Mouse (Mus musculus) frontal cortex, postnatal 14 days (tissue): Measurements from ENCODE around the gene Ptk7.

Experiments used
- DNase-seq, 2 experiments: peaks; one replicate each; pipeline ENCODE4 v3.0.0; 2022; ENCODE audit warnings: low spot score in 2 of 2

Gene Ptk7

DNA sequence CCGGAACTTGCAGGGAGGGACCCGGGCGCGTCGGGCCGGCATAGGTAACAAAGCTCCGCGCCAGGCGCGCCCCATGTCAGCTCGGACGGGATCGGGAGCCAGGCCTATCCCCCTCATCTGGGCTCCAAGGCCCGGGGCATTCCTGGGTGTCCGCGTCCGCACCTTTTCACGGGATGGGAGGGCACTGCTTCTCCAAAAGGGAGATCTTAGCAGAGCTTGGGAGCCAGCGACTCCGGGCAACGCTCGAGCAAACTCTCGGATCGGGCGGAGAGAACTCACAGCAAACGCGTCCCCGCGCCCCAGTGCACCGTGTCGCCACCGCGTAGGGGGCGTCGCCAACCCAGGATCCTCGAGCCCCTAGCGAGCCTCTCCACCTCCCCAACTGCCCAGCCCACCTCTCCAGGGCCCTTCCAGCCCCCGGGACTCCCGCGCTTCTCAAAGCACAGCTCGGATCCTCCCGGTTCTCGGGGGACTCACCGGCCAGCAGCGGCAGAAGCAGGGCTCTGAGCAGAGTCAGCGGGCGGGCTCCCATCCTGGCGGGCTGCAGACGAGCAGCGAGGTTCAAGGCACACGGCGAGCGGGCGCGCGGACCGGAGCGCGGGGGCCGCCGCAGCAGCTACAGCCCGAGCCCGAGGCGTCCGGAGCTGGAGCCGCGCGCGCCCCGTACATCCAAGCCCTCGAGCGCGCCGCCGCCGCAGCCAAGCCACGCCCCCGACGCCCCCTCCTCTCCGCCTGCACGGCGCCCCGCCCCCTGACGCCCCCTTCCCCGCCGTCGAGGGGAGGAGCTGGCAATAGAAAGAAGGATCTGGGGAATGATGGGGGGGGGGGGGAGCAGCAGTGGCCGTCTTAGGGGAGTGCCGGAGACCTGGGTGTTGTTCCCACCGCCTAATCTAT, at the start of gene Ptk7:
TSS of gene Ptk7 (minus strand) at position 714 of the 894 bp plus-strand sequence.
- peak in 1 of 2 experiments; percentile 69 for DNase-seq

DNA sequence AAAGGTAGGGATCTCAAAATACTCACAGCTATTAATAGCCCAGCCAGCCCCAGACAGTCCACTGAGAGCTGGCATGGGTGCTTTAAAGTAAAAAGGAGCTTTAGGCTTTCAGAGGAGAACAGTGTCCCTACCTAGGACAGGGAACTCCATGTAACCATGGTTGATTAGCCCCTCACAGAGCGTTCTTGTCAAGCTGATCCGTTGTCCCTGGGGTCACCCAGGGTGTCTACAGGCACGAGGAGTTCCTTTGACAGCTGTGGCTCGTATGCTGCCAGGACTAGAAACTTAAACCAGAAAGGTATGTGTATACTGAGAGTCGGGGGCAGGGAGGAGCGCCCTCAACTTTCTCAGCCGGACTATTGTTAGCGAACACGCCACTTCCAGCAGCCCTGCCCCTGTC, 49.6 kb upstream of the Ptk7 start:
- DNase-seq, result no peak

DNA sequence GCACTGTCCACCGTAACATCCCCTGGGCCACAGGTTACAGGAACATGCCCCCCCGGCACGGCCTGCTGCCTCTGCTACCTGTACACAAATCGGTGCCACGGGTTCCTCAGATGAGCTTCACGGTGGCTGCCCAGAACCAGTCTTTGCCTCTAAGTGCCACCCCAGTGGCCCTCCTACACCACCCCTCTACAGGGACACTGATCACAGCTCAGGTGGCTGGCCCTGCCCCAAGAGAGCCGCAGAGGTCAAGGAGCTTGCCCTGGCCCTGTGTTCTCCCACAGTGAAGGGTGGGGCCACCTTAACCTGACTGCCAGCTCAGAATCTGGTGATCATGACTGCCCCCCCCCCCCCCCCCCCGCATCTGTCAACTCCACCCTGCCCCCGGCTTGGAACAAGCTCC, 49.1 kb upstream of the Ptk7 start, which contains the start of gene Mea1:
TSS of gene Mea1 (plus strand) at position 378 of the 400 bp plus-strand sequence.
- DNase-seq, result no peak

DNA sequence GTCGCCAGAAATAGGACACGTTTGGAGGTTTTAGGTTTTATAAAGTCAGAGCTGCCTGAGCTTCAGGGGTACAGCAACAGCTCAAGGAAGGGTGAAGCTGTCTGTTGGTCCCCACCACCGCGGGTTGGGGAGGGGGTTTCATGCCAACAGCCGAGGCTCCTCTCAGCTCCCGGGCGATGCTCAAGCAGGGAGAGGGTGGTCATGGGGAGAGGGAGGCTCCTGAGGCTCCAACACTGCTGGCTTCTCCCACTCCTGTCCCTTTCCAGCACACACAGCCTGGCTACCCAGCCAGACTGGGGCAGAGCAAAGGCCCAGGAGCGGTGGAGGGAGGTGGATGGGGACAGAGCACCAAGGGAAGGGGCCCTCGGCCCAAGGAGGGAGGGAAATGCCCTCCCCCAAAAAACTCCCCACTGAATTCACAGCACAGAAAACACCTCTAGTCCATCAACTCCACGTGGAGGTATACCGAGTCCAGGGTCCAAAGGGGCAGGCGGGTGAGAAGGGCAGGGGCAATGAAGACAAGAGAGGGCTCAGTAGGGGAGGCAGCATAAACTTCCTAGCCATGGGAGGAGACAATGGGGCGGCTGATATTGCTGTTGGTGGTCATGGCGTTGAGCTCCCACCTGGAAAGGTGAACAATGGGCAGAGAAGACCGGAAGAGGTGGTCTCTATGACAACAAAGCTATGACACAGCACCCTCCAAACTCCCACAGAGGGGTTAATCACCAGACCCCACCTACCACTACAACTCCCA, 45.4 kb upstream of the Ptk7 start:
- no peak for DNase-seq

DNA sequence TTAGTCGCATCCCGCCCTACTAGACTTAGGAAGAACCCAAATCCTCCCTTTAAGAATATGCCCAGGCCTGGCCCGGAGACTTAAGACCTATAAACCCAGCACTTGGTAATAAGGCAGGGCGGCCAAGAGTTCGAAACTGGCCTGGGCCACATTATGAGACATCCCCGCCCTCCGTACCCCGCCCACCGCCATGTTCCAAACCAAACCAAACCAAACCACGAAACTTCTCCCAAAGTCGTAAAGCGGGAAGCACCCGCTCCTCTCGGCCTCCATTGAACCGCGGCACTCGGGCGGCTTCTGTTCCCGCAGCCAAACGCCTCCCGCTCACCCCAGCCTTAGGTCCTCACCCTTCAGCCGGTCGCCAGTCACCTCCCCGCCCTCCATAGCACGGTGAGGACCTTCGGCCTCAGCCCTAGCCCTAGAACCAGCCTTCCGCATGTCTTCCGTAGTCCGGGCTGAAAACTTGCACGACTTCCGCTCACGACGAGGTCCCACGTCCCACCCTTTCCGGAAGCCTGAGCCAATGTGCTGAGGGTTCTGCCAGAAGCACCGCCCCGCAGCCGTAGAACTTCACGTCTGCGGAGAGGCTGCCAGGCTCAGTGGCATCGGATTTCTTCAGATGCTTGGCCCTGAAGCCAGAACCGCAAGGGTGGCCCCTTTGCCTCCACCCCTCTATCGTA, 44.7 kb upstream of the Ptk7 start, which contains the start of gene Rrp36:
TSS of gene Rrp36 (minus strand) at position 503 of the 680 bp plus-strand sequence.
- peak; percentile 79 to 85 for DNase-seq

DNA sequence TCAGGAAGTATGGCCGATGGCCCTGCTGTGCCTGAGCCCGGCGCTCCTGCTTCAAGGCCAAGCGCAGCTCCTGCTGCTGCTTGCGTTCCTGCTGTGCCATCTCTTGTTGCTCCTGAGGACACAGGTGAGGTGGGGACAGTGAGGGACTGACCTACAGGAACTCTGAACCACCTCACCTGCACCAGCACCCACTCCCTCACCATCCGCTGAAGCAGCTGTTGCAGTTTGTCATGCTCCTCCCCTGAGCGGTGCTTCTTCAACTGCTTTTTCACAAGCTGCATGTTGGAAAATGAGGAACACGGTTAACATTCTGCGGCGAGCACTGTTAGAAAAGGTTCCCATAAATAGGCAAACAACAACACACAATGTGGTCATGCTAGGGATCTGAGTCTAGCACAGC, 40.6 kb upstream of the Ptk7 start:
- no peak for DNase-seq

DNA sequence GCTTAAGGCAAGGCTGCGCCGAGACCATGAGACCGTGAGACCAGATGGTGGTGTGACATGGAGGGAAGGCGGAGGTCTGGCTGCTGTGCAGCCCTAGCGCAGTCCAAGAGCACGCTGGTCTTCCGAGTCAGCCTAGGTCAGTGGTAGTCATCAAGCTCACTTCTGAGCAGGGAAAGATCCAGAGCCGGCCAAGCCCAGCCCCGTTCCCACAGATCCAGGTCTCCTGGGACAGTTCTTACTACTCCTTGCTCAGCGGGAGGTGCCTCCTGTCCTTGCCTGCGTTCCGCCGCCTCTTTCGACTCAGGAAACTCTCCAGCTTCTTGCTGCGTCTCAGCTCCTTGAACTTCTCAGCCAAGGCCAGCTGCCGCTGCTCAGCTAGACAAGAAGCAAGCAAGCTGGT, 38.4 kb upstream of the Ptk7 start:
- DNase-seq, result no peak

DNA sequence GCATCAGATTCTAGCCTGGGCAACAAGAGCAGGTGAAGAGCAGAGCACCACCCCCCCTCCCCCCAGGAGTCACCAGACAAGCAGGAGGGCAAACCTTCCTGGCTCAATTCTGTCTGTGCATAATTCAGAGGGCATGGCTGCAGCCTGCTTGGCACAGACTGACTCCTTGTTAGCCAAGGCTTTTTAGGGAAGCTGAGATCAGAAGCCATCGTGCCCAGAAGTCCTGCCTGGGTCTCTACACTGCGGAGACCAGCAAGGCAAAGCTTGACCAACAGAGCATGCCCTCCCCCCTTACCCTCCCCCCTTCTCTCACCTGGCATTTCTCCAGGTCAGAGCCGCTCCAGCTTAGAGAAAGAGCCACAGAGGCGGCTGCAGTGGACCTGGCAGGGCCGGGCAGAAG, 33.4 kb upstream of the Ptk7 start:
- DNase-seq, result no peak

DNA sequence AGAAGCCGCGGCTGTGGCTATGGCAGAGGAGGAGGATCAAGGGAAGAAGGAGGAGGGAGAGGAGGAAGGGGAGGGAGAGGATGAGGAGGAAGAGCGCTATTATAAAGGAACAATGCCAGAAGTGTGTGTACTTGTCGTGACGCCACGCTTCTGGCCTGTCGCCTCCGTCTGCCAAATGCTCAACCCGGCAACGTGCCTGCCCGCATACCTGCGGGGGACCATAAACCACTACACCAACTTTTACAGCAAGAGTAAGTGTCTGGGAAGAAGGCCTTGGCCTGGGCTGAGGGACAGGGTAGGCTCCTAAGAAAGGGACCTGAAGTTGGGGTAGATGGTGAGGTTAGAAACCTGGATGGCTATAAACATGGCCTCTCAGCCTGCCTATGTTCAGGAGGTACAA, 32.7 kb upstream of the Ptk7 start:
- DNase-seq, result no peak

DNA sequence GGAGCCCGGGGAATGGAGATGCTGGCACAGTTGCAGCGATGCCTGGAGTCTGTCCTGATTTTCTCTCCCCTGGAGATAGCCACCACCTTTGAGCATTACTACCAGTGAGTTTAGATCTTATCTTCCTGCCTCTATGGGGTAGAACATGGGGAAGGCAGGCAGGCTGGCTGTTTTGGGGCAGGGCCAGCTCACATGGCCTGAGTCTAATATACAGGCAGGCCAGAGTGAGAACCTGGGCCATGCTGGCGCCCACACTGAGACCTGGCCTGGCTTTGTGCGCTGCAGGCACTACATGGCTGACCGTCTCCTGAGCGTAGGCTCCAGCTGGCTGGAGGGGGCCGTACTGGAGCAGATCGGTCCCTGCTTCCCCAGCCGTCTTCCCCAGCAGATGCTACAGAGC, 32.0 kb upstream of the Ptk7 start:
- no peak for DNase-seq

DNA sequence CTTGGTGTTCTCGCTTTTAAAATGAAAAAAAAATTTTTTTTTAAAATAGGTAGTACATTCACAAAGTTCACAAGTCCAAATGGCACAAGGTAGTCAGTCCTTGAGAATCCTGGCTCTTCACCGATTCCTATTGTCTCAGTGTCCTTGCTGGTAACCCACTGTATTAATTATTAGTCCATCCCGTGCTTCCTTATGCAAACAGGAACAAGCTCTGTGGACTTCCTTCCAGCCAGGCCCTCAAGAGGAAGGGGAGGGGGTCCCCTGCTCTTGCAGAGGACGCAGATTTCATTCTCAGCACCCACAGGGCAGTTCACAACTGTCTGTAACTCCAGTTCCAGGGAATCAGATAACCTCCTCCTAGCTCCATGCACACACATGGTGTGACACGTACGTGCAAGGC, 26.8 kb upstream of the Ptk7 start:
- no peak for DNase-seq

DNA sequence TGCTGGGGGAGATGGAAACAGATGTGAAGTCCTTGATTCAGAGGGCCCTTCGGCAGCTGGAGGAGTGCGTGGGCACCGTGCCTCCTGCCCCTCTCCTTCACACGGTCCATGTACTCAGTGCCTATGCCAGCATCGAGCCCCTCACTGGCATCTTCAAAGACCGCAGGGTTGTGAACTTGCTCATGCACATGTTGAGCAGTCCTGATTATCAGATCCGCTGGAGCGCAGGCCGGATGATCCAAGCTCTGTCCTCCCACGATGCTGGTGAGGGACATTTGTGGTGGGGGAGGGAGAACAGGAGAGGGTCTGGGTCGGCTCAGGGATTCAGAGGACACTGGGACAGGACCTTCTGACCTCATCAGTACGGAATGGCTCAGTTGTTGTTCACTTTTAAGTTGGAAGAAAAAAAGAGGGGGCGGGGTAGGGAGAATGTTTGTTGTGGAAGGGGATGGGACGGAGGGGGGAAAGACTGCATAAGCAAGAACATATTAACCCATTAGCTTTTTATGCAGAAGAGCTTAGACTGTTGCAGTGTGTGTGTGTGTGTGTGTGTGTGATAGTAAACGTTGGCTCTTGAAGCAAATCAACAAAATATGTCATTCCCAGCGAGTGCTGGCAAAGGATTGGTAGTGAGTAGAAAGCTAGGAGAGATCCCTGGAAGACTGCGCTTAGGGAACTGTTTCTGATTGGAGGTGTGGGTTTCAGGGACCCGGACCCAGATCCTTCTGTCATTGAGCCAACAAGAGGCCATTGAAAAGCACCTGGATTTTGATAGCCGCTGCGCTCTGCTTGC, 22.6 kb upstream of the Ptk7 start:
- DNase-seq, result no peak

DNA sequence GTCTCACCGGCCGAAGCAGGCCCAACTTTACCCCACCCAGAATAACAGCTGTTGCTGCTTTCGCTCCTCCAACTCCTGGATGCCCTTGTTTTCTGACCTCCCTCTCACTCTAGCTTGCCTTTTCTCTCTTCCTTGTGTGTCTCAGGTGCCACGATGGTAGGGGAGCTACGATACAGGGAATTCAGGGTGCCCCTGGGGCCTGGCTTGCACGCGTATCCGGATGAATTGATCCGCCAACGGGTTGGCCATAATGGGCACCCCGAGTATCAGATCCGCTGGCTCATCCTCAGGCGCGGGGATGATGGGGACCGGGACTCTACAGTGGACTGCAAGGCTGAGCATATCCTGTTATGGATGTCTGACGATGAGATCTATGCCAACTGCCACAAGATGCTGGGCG, 22.0 kb upstream of the Ptk7 start:
- DNase-seq, result no peak

DNA sequence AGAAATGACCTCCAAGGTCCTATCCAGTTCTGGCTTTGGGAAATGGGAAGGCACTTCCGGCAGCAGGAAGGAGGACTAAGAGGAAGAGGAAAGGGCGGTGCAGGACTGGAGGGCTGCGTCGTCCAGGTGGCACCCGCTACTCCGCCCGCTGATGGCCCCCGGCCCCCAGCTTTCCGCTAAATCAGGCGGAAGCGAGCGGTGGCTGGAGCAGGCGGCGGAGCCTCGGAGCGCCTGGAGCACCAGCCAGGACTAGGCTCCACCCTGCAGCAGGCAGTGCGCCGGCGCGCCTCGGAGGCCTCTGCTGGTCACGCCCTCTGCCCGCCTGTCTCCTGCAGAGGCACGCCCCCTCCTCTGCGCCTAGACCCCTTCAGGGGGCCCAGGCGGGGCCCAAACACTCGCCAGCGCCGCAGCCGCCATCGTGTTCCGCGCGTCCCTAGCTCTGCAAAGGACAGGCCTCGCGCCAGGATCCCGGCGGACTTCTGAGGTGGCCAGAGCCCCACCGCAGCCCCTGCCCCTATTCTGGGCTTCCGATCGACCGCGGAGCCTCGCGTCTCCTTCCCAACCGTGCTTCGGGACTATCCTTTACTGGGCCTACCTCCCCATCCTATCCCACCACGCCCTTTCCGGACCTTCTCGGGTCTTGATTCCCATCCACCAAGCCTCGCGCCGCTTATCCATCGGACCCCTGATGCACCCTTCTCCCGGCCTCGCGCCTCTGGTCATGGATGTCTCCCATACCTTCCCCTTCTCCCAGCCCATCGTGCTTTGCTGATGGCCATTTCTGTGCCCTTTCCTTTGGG, 21.1 kb upstream of the Ptk7 start, which contains the start of gene Cul7:
TSS of gene Cul7 (plus strand) at position 106 of the 800 bp plus-strand sequence.
- peak; percentile 86 to 92 for DNase-seq

DNA sequence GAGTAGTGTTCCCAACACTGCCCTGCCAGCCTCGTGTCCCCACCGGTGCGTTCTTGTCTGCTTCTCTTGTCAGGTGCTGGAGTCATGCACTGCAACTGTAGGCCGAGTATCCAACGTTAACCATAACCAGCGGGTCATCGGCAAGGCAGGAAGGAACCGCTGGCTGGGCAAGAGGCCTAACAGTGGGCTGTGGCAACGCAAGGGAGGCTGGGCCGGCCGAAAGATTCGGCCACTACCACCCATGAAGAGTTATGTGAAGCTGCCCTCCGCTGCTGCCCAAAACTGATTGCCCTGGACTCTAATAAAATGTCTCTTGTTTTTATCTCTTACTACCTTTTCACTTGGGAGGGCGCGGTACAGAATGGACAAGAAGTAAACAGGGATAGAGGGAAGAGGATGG, 20.5 kb upstream of the Ptk7 start:
- DNase-seq, result no peak

DNA sequence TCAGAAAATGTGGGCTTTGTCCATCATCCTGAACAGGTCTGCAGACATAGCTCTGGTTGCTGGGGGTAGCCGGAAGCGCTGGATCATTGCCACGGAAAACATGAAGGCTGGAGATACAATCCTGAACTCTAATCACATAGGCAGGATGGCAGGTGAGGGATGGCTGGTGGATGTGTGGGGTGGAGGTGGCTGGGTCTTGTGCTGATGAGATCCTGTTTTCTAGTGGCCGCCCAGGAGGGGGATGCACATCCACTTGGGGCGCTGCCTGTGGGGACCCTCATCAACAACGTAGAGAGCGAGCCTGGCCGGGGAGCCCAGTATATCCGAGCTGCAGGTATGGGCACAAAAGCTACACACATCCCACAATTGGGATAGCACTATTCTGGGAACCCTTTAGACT, 19.1 kb upstream of the Ptk7 start:
- no peak for DNase-seq

DNA sequence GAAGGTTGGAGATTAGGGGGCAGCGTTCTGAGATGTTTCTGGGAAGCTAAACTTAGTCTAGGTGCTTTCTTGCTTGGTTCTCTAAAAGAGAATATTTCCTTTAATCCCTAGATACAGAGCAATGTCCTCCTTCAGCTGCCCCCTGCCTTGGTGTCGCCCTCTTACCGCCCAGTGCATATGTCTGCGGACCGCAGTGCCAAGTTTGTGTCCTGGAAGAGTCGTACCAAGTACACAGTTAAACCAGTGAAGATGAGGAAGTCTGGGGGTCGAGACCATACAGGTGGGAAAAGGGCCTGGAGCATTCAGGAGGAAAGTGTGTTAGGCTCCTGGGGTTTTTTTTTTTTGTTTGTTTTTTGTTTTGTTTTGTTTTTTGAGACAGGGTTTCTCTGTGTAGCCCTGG, 18.0 kb upstream of the Ptk7 start:
- no peak for DNase-seq

DNA sequence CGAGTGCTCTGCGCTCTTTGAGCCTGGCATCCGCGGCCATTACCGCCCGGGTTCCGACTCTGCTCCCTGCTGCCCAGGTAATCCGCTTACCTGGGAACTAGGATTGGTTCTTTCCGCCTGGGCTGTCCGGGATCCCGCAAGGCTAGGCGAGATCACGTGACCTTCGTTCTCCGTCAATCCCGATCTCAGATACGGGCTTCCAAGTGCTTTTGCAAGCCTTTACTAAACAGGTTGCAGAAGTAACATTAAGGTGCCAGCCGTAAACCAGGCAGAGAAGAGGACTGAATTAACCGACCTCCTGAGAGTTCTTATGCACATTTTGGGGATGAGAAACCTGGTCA, 17.0 kb upstream of the Ptk7 start:
- DNase-seq, result no peak

DNA sequence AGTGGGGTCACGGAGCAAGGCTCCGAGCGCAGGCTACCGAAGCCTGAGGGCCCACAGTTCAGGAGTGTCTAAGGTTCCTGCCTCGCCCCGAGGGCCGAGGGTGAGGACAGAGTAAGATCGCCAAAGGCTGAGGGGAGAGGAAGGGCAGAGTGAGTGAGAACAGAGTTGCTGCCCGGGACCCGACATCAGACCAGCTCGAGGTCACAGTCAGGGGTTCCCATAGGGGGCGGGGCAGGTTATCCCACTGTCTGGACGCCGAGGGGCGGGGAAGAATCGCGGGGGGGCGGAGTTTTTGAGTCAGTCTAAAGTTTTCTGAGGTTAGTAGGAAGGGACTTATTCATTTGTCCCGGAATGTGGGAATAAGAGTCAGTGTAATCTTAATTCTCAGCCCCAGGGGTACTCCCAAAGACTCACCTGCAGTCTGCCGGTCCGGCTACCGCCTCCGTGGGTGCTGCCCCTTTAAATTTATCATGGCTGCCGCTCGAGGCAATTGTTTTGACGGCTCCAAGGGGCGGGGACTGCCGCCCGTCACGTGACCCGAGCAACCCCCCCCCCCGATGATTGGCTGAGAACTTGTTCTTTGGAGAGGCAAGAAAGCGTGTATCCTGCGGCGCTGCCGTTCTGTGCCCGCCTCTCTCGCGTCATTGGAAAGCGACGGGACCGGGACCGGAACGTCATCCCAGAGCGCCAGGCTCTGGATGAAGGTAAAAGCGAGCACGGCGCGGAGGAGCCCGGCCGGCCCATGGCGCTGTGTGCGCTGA, 16.4 kb upstream of the Ptk7 start, which contains the start of the genes Klc4 and Mrpl2:
TSS of gene Klc4 (minus strand) at position 462 of the 761 bp plus-strand sequence.
TSS of gene Mrpl2 (plus strand) at position 669 of the 761 bp plus-strand sequence.
- DNase-seq, result peak; percentile 98 to 100
